ENCODE assay signal across 7 mouse cellular contexts in genomic region chr14:50924281-50925064, GRCm38 (mm10). TPM values are rescaled to one million over a fixed set of nuclear protein-coding genes. Genes with fewer than 3 reads are reported as not detected.
DNase-seq lines count a peak whose midpoint lies in the region; ATAC-seq lines count a peak whose summit lies in the region.

Gene Osgep, minus strand, starts transcription at chr14:50924893.
Gene Apex1, plus strand, starts transcription at chr14:50924968.

- peak; percentile 93 for DNase-seq in adrenal gland, postnatal 25 days
- DNase-seq in heart, adult 11 months = peak; percentile 100
- DNase-seq in kidney, adult 18-20 months = peak; percentile 98
- peak; percentile 98 for DNase-seq in limb, embryonic 11.5 days (ENCODE audit: low spot score)
- peak; percentile 99 for DNase-seq in midbrain, embryonic 14.5 days
- DNase-seq in spleen, adult 18-20 months = peak; percentile 93 to 97

- H3K4me3 ChIP-seq in embryonic facial prominence, embryonic 12.5 days = peak within 1 kb of the TSS; percentile 74
- peak within 1 kb of the TSS; percentile 70 for H3K4me3 ChIP-seq in limb, embryonic 11.5 days (ENCODE audit: low read depth, low read length)
- peak within 1 kb of the TSS; percentile 87 for H3K4me3 ChIP-seq in midbrain, embryonic 14.5 days (replicated peaks; ENCODE audit: low read depth, low read length)

- peak within 1 kb of the TSS; percentile 71 for H3K9ac ChIP-seq in embryonic facial prominence, embryonic 12.5 days
- peak within 1 kb of the TSS; percentile 79 for H3K9ac ChIP-seq in limb, embryonic 11.5 days (ENCODE audit: low read length)
- H3K9ac ChIP-seq in midbrain, embryonic 14.5 days (replicated peaks; ENCODE audit: low read length) = peak within 1 kb of the TSS; percentile 89

- H3K4me2 ChIP-seq in embryonic facial prominence, embryonic 12.5 days (replicated peaks) = peak within 1 kb of the TSS; percentile 70
- peak within 1 kb of the TSS; percentile 70 for H3K4me2 ChIP-seq in limb, embryonic 11.5 days (ENCODE audit: low read depth, severe bottlenecking)
- peak within 1 kb of the TSS; percentile 84 for H3K4me2 ChIP-seq in midbrain, embryonic 14.5 days (ENCODE audit: low read length)

- H3K4me1 ChIP-seq in embryonic facial prominence, embryonic 12.5 days = peaks cover 18% of the 10 kb centered on the region
- 0 out of 2 replicates have a peak, but pooled peaks cover 4% of the 10 kb centered on the region for H3K4me1 ChIP-seq in limb, embryonic 11.5 days (ENCODE audit: control insufficient read depth, insufficient read depth, low read length)
- peaks cover 16% of the 10 kb centered on the region for H3K4me1 ChIP-seq in midbrain, embryonic 14.5 days (ENCODE audit: control insufficient read depth, insufficient read depth, low read length)

- H3K27ac ChIP-seq in embryonic facial prominence, embryonic 12.5 days = peak within 1 kb of the TSS; percentile 91
- H3K27ac ChIP-seq in limb, embryonic 11.5 days (replicated peaks; ENCODE audit: low read depth, low read length) = peak within 1 kb of the TSS; percentile 95
- H3K27ac ChIP-seq in midbrain, embryonic 14.5 days (replicated peaks; ENCODE audit: low read depth, low read length) = peak within 1 kb of the TSS; percentile 90

- no peaks in the 10 kb centered on the region for H3K27me3 ChIP-seq in embryonic facial prominence, embryonic 12.5 days
- H3K27me3 ChIP-seq in limb, embryonic 11.5 days (ENCODE audit: control insufficient read depth, insufficient read depth, low read length) = no peaks in the 10 kb centered on the region
- H3K27me3 ChIP-seq in midbrain, embryonic 14.5 days (ENCODE audit: control insufficient read depth, insufficient read depth, low read length) = no peaks in the 10 kb centered on the region

- H3K36me3 ChIP-seq in embryonic facial prominence, embryonic 12.5 days = peaks cover 30% of the 10 kb centered on the region
- peaks cover 12% of the 10 kb centered on the region; the same call in 1 of the 2 replicates for H3K36me3 ChIP-seq in limb, embryonic 11.5 days (ENCODE audit: control insufficient read depth, insufficient read depth, low read length)
- peaks cover 40% of the 10 kb centered on the region for H3K36me3 ChIP-seq in midbrain, embryonic 14.5 days (ENCODE audit: control insufficient read depth, insufficient read depth, low read length)

- ATAC-seq in embryonic facial prominence, embryonic 12.5 days (ENCODE audit: insufficient number of reproducible peaks, insufficient read depth, low FRiP score, low TSS enrichment) = peak; percentile 93
- peak; percentile 95 for ATAC-seq in limb, embryonic 11.5 days (ENCODE audit: insufficient number of reproducible peaks, low FRiP score, low TSS enrichment, low read depth)
- ATAC-seq in midbrain, embryonic 14.5 days (ENCODE audit: low FRiP score, low TSS enrichment) = peak; percentile 96

- no peaks in the 10 kb centered on the region for H3K9me3 ChIP-seq in embryonic facial prominence, embryonic 12.5 days
- no peaks in the 10 kb centered on the region for H3K9me3 ChIP-seq in limb, embryonic 11.5 days (ENCODE audit: control insufficient read depth, low read length)
- H3K9me3 ChIP-seq in midbrain, embryonic 14.5 days (ENCODE audit: control insufficient read depth, low read length) = no peaks in the 10 kb centered on the region

- WGBS in embryonic facial prominence, embryonic 12.5 days = under 1% methylated on average over 57 of the region's 57 CpGs
- 1% methylated on average over 57 of the region's 57 CpGs for WGBS in limb, embryonic 11.5 days
- under 1% methylated on average over 57 of the region's 57 CpGs for WGBS in midbrain, embryonic 14.5 days

RNA-seq across cellular contexts. Expression of gene Osgep, which starts in this region (rescaled TPM):
- total RNA-seq in adrenal gland, postnatal 25 days (2021) = 50.2 and 57.2 TPM in 2 replicates
- 162 and 166 TPM in 2 replicates for polyA plus RNA-seq in embryonic facial prominence, embryonic 12.5 days (2016; fragmentation: Nextera tagmentation; extraction: Ambion mirVana)
- 173 and 186 TPM in 2 replicates for polyA plus RNA-seq in limb, embryonic 11.5 days (2014; fragmentation: Nextera tagmentation; extraction: Ambion mirVana)
- polyA plus RNA-seq in midbrain, embryonic 14.5 days (2014; fragmentation: Nextera tagmentation; extraction: Ambion mirVana) = 110 and 116 TPM in 2 replicates

RNA-seq across cellular contexts. Expression of gene Apex1, which starts in this region (rescaled TPM):
- 81.3 and 86.8 TPM in 2 replicates for total RNA-seq in adrenal gland, postnatal 25 days (2021)
- 320 and 335 TPM in 2 replicates for polyA plus RNA-seq in embryonic facial prominence, embryonic 12.5 days (2016; fragmentation: Nextera tagmentation; extraction: Ambion mirVana)
- 447 and 466 TPM in 2 replicates for polyA plus RNA-seq in limb, embryonic 11.5 days (2014; fragmentation: Nextera tagmentation; extraction: Ambion mirVana)
- 223 and 227 TPM in 2 replicates for polyA plus RNA-seq in midbrain, embryonic 14.5 days (2014; fragmentation: Nextera tagmentation; extraction: Ambion mirVana)

Comparison
In these comparisons a context has a peak if more than half of its experiments do, and no peak if none do; other contexts are left out.
1. Peak in every context shown above with its lines: DNase-seq, ATAC-seq, H3K4me3 ChIP-seq and H3K27ac ChIP-seq.